Mouse (Mus musculus) kidney, postnatal 14 days (tissue): ENCODE measurements around the gene Lpp.
A peak's percentile ranks its signal among the peaks of the same experiment; 100 is the strongest.

Experiments used
- DNase-seq: peaks from one replicate; pipeline ENCODE4 v3.0.0; 2022; ENCODE audit warnings: mixed read lengths

Gene Lpp

DNA sequence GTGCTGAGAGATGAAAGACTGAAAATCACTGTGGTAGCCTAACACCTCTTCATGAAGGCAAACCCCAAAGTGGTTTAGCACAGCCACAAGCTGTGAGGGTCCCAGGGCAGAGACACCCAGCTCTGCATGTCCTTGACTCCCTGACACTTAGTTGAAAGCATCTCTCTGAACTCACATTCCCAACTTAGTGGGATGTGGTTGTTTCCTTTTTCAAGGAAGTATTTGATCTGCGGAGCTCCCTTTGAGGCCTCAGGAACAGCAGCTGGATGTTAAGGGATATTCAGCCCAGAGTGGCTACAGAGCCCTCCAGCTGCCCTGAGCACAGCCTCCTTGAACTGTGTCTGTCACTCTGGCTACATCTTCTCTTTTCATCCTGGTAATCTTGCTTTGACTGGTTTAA is 48.0 kb downstream of the Lpp start:
- no peak for DNase-seq

DNA sequence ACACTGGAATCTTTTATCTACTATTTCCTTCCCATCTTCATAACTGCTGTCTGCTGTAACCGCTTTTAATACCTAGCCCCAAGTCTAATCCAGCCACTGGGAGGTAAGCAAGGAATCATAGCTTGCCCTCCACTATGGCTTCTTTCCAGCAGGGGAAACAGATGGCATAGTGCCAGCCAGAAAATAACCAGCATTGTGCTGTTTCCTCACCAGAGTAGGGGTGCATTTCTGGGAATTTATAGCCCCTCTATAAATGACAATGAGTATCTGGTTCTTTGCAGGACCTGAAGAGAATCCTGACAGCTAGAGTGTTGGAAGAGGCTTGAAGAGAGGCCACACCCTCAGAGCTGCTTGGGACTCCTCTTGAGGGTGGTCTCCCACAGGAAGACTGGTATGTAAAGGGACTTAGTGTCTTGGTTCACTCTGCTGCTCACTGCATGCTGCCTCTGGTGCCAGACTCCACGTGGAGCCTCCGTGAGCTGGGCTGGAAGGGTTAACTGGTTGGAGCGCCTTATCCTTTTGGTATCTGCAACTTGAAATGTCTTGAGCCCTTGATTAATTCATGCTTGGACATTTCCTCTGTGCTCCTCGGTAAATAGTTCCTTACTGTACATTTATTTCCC is 49.3 kb downstream of the Lpp start:
- DNase-seq, result no peak

DNA sequence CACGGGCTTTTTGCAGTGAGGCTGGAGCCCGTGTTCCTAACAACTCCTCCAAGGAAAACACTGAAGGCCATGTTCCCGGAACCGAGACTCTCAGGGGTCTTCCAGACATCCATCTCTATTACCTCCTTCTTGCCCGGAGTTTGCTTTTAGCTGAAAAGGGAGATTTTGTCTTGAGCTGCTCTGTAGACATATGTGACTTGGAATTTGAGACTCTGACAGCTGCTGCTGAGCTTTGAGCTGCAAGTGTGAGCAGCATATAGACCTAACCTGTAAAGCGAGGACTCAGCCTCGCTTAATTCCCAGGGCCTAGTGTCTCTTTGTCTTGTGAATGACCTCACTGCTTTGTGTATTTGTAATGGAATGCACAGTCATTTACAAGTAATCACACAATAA is 49.8 kb downstream of the Lpp start:
- no peak for DNase-seq

DNA sequence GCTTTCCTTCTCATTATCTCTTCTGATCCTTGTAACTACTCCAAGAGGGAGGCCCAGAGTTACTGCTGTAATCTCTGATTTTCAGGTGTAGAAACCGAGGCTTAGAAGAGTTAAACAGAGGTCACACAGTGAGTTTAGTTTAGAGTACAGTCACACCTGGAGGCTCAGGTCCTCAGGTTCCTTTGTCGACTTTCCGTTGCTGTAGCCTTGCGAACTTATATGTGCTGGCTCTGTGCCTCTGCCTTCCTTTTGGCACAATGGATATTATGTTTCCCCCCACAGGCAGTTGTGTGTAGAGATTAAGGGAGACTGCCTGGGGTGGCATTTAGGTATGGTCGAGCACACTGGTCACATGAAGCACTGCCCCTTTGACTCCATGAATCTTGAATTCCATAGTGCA is 50.2 kb downstream of the Lpp start:
- DNase-seq, result no peak

DNA sequence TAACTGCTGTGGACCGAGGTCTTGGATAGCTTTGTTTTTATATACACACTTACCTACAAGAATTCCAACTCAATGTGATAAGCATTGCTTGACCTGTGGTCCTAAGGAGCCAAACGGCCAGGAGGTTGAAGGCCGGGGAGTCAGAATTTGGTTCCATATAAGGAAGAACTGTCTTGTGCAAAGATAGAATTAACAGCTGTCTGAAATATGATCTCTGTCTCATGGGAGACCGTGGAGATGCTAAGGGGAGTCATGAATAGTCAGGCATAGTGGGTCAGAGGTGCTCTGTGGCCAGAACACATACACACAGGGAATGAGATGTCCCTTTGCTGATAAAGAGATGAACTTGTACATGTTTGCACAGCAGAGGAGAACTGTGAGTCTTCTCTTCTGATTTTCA is 51.5 kb downstream of the Lpp start:
- no peak for DNase-seq

DNA sequence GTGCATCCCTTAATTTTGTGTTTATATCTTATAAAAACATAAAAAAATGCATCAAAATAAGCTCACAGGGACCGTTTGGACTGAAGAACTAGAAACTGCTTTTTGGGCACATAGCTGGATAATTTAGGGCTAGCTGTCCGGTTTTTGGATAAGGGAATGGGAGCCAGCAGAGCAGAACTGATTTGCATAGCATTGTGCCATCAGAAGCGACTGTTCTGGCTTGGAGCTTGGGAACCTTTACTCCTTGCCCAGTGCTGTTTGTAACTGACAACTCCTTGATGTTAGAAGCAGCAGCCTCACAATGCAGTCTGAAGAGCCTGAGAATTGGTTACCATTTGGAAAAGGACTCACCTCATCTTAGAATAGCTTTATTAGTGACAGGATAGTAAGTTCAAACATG is 52.2 kb downstream of the Lpp start:
- no peak for DNase-seq

DNA sequence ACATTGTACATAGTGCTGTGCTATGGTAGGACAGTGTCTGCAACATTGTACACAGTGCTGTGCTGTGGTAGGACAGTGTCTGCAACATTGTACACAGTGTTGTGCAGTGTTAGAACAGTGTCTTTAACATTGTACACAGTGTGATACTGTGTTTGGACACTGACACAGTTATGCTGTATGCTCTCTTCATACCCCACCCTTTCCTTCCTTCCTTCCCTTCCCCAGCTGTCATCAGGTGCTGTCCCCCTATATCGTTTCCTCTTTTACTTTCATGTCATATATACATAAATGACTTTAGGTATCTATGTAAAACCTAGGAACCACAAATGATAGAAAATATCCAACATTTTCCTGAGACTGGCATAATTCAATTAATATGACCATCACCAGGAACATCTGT is 53.1 kb downstream of the Lpp start:
- DNase-seq, result no peak

DNA sequence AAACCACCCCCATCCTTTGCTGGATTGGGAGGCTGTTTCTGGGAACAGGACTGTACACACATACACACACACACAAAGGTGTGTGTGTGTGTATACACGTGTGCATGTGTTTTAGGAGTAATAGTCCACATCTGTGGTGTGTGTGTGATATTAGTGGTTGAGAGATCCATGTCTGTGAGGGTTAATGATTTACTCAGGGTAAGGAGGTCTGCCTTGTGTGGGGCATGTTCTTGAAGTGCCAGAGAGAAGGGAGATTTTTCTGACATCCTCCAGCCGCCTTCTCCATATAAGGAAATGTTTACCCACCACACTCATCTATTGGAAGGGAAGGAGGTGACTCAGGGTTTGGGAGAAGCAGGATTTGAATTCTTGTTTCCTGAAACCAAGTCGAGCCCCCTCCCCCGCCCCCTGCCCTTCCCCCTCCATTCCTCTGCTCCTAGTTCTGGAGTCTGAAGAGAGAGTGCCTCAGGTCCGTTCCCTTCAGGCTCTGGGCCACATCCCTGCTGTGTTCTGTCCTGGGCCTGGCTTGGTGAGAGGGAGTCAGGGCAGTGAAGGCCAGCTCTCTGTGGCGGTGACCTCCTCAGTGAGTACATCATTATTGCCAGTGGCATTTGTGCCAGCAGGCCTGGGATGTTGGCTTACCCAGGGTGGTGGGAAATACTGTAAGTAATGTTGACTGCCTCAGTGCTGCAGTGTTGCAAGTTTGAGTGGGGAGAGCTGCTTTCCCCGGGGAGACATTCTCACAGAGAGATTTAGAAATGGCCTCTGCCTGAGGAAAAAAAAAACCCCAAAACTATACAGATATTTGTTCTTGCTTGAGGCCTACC is 54.6 kb downstream of the Lpp start:
- no peak for DNase-seq

DNA sequence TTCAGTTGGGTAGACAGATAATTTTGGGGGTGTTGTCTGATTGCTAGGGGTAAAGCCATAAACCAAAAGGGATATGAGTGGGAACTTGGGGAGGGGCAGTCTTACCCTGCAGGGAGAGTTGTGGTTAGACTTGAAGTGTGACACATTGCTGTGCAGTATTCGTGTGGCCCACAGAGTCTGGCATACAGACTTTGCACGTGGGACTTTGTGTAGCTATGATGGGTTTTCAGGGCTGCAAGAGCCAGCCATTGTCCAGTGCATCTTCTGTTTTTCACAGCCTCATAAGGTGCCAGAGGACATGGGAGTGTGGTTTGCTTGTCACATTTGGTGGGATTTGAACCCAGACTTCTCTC is 55.2 kb downstream of the Lpp start:
- DNase-seq, result no peak

DNA sequence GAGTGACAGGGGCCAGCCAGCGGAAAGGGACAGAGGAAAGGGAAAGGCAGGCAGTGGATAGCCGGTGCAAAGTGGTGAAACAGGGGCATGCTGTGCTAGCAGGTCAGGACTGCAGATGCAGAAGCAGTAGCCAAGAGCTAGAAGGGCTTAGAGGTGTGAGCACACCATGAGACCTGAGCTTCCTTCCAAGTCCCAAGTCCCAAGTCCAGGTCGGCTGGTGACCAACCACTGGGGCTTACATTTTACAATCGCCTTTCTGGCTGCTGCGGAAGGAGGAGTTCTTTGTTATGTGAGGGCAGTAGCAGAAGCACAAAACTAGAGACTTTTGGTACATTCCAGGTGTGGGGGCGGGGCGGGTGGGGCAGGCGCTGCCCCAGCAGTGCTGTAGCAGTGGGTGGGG is 56.5 kb downstream of the Lpp start:
- DNase-seq, result peak; percentile 82

DNA sequence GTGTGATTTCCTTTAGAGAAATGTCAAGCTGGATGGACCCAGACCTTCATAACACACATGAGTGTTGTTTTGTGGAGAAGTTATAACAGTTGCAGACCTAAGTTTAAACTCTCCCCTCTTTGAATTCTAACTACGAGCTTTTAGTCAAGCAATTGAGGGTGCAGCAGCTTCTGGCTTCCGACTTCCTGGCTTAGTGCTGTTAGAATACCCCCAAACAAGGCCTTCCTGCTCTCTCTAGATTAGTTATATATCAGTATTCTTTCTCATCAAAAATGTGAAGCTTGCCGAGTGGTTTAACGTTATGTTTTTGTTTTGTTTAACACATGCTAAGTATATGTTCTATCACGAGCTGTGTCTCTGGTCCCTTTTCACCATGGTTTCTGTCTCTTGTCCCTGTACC is 56.9 kb downstream of the Lpp start:
- DNase-seq, result no peak

DNA sequence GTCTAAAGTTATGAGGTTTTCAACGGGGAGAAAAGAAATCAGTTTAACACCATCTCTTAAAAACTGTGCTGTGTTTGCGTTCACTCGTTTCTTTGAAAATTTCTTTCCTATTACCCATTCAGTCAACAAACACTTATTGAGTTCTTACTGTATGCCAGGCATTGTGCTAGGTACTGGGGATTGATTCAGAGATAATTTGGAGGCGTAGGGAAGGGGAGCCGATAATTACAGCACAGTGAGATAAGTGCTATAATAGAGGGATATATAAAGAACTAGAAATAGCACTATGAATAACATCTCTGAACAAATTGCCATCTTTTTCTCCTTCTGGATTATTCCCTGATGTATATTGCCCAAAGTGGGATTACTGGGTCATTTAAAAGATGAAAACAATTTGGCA is 57.8 kb downstream of the Lpp start:
- DNase-seq, result no peak

DNA sequence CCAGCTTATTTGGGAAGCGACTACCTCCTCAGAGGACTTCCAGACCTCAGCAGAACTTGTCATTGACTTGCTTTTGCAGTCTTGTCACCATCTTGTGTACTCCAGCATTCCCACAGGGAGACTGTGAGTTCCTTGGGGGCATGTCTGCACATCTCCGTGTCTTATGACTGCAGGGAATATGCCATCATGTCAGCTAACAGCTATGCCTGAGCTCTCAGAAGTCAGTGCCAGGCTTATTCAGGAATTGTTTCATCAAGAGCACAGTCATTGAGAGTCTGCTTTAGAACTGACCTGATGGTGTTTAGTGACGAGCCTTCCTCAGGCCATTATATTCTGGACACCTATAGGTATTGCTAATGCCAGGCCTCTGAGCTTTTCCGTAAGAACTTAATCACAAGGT is 60.2 kb downstream of the Lpp start:
- DNase-seq, result no peak

DNA sequence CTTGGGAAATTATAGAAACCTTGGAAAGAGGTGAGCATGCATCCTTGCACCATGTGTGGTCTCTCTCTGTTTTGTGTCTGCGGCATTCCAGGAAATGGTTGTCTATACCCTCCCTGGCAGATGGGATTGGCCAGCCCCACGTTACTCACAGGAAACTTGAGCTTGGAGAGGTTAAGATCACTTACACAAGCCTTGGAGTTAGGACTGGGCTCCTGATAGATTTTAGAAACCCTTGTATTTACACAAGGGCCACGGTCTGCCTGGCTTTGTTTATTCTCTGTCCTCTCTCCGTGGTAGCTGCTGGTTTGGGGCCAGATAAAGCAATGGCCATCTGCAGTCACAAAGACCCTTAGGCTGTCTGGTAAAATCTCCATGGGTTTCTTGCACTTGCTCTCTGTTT is 61.2 kb downstream of the Lpp start:
- DNase-seq, result no peak

DNA sequence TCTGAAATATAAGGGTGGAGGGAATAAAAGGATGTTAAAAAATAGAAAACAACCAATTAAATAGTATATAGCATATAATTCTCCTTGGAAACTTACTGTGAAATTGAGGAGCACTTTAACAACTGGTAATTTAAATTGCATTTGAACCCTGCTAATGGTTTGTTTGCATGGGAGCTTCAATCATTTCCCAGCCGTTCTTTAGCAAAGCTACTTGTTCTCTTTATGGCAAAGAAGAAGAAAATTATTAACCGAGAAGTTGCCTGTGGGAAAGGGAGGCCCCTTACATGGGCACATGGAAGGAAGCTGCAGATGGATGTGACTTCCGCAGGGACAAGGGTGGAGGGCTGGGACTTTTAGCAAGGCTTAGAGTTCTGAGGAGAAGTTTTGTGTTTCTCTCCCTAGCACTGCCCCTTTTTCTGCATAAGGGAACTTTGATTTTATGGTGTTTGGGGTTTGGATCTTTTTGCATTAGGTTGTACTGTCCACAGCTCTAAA is 62.1 kb downstream of the Lpp start:
- no peak for DNase-seq

DNA sequence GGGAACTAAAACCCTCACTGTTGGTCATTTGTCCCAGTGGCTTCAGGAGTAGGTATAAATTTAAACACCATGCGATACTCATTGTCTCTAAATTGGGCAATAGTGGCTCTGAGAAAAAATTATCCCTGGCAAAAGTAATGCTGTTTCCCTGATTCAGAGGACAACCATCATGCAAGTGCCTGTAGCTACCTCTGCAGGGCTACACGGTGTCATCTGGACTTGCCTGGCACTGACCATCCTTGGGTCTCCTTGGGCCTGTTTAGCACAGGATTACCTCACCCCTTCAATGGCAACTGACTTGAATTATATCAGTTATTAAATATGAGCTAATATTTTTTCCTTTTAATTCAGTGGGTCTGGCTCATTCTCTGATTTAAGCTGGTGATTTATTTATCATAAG is 70.5 kb downstream of the Lpp start:
- no peak for DNase-seq

DNA sequence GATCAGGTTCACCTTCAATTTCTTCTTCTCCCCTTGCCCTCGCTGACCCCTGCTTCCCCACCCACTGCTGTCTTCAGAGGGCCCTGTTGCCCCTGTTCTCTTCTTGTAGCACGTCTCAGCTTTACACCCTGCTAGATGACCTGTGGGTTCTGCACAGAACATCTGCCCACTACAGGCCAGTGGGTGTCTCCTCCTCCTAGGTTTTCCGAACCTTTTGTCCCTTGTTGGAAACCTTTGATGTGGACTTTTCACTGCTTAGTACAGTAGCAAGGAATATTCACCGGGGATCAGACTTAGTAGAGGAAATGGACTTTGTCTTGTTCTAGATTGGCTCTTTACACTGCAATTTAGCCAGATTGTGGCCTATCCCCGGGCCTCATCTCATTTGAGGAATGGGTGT is 71.1 kb downstream of the Lpp start:
- DNase-seq, result no peak

DNA sequence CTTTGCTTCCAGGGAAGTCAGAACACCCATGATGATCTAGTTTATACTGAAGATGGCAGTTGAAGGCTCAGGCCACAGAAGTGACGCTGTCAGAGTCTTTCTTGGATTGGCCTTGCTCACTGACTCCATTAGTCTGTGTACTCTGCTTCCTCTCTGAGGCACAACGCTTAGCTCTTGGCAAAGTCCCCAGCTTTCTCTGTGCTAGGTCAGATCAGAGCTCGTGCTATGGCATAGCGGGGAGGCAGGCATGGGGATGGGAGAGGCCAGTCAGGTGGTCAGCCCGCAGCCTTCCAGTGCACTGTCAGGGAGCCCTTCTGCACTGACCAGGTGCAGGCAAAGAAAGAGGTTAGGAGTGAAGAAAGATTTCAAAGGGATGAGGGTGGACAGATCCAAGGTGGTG is 72.3 kb downstream of the Lpp start:
- peak; percentile 70 for DNase-seq

DNA sequence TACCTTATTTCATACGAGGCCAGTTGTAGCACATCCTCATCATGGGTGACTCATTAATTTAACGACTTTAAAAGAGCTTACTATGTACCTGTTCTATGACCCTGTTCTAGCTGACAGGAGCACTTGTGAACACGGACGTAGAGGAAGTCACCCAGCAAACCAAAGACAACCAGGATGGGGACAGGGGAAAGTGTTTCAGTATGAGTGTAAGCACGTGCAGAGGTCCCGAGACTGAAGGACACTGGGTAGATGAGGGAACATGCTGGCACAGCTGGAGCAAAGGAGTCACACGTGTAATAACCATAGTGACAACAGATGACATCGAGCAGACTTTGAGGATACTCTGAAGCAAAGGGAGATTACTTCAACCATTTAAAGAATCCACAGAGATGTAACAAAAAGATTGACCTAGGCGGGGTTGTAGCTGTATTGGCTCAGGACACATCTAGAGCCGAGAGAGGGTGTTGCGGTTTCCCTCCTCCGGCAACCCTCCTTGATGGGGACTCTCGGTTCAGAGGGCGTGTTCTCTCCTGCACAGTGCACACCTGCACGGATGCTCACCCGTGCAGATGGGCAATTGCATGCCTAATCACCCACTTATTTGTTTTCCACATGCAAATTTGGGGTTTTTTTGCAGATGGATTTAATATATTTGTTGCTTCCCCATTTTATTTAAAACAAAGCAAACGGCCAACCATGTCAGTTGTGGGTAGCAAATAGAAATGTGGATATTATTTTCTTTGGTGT is 74.4 kb downstream of the Lpp start:
- no peak for DNase-seq

DNA sequence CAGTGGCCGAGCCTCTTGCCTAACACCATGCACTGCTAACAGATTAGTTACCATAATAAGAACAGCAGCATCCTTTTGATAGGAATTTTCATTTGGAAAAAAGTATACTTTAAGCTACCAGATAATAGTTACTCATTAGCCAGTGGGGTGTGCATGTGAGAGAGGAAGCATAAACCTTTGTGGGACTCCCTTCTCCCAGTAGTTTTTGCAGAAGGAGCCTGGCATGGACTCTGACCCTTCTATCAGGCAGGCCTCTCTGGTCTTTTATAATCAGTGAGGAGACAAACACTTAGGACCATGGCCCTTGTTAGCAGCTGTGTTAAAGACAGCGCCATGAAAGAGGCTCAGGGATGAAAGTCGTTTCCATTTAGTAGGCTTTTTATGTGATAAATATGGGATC is 76.0 kb downstream of the Lpp start:
- peak; percentile 58 for DNase-seq

DNA sequence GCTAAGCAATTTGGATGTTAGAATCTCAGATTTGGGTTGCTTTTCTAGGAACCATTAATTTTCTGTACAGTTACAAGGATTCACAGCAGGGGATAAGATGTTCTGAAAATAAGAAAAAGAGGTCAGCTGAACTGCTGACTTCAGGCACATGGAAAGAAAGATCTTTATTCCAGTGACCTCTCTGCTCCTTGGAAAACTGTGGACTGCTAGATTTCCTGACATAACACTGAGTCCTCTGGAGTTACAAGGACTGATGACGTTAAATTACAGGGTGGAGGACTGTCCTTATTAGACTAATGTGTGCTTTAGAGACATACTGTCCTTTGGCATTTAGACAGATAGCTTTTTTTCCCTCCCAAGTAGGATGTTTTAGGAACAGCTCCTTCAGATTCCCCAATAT is 77.3 kb downstream of the Lpp start:
- DNase-seq, result no peak

DNA sequence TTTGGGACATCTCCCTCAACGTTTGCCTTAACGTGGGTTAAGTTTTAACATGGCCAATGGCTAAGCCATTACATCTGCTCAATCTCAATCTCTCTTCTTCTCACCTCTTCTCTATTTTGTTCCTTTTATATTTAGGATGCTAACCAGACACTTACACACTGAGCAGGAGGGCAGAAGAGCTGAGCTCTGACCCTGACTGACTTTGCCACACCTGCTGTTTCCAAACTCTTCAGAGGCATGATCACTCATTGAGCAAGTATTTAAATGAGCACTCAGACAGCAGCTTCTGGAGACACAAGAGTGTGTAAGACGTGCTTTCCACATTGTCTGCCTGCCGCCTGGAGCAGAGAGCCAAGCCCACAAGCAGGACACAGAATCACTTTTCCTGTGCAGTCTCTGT is 77.7 kb downstream of the Lpp start:
- no peak for DNase-seq

DNA sequence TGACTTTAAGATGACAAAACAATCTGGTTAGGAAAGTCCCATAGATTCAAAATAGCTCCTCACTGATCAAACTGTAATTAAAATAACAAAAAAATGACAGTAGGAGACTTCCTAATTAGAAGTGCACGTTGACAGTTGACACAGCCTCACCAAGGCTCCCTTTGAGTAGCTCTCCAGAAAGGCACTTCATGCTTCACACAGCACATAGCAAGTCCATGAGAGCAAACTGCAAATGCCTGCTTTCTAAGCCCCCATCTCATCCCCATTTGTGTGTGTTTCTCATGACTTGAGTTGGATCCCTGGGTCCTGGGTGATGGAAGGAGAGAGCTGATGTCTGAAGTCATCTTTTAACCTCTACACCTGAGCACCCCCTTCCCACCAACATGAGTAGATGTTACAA is 78.5 kb downstream of the Lpp start:
- DNase-seq, result no peak

DNA sequence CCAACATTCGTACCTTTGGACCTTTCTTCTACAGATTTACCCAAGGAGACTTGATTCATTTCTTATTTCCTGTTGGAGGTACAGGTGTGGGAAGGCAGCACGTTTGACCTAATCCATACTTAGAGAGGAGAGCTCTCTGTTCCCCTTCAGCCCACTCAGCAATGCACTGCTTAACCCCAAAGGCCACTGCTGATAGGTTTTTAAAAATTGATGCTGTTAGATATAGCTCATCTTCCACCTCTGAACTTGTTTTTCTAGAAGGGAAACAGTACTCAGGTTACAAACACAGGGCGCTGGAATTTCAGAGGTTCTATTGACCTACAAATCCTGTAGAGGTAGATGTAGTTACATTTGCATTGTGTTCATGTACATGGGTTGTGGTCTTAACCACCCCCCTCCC is 80.7 kb downstream of the Lpp start:
- no peak for DNase-seq
